Mouse (Mus musculus) intestine, embryonic 14.5 days (tissue): Measurements from ENCODE around the gene Rpl32. TPM values are rescaled to one million over a fixed set of nuclear protein-coding genes. Genes with fewer than 3 reads are reported as not detected.

Source experiments
- ATAC-seq: fragments of 200-750 bp; cut with Nextera tagmentation; replicated peaks from 2 replicates; pipeline ENCODE4 v1.8.0; 2017; ENCODE audit warnings: low read depth, moderate number of reproducible peaks, moderate TSS enrichment, moderate library complexity; ENCODE audit not compliant: low FRiP score, low TSS enrichment
- DNase-seq: peaks from one replicate; pipeline ENCODE4 v3.0.0-alpha.2; 2018; ENCODE audit warnings: low spot score
- H3K27ac ChIP-seq: fragments of 300-500 bp; sonication (generic); 2 replicates; pipeline ENCODE4 v1.5.1; 2014; ENCODE audit warnings: low read depth, mild to moderate bottlenecking, control low read depth
- H3K27me3 ChIP-seq: fragments of 300-500 bp; sonication (generic); replicated peaks from 2 replicates; pipeline ENCODE4 v1.6.1; 2014; ENCODE audit warnings: low read length, control low read depth; ENCODE audit not compliant: control insufficient read depth, insufficient read depth
- H3K36me3 ChIP-seq: fragments of 300-500 bp; sonication (generic); 2 replicates; pipeline ENCODE4 v1.6.1; 2014; ENCODE audit warnings: low read length, control low read depth; ENCODE audit not compliant: control insufficient read depth, insufficient read depth
- H3K4me1 ChIP-seq: fragments of 300-500 bp; sonication (generic); replicated peaks from 2 replicates; pipeline ENCODE4 v1.6.1; 2014; ENCODE audit warnings: low read length, control low read depth, mixed read lengths; ENCODE audit not compliant: control insufficient read depth, insufficient read depth
- H3K4me2 ChIP-seq: fragments of 300-500 bp; sonication (generic); 2 replicates; pipeline ENCODE4 v1.6.1; 2014; ENCODE audit warnings: low read length
- H3K4me3 ChIP-seq: fragments of 300-500 bp; sonication (generic); 2 replicates; pipeline ENCODE4 v1.5.1; 2014; ENCODE audit warnings: low read depth, low read length, control low read depth, mixed read lengths
- H3K9ac ChIP-seq: fragments of 300-500 bp; sonication (generic); 2 replicates; pipeline ENCODE4 v1.6.1; 2014; ENCODE audit warnings: mild to moderate bottlenecking, low read length
- H3K9me3 ChIP-seq: fragments of 300-500 bp; sonication (generic); 2 replicates; pipeline ENCODE4 v1.6.1; 2016; ENCODE audit warnings: low read length, control low read depth; ENCODE audit not compliant: control insufficient read depth
- WGBS: fragments of 180-500 bp; shearing (Covaris S2); extraction: QIAGEN DNeasy Blood & Tissue Kit; methylation state at CpG from one replicate; pipeline ENCODE4 v1.1.7; 2014; 5-methylcytosine and 5-hydroxymethylcytosine counted together
- polyA plus RNA-seq: library from polyadenylated mRNA; unstranded; fragments of >200 nt; fragmentation: Nextera tagmentation; extraction: Ambion mirVana; gene quantifications from 2 replicates; pipeline ENCODE4 v1.2.1, GENCODE M21; 2014

Rpl32 gene
- 2,668 and 2,809 TPM in 2 replicates for polyA plus RNA-seq

- ATAC-seq, result peak; percentile 81
- Histone ChIP-seq H3K4me1 (peaks cover 17% of the 10 kb centered on the region), H3K9me3 (no peaks in the 10 kb centered on the region), H3K36me3 (peaks cover 40% of the 10 kb centered on the region), H3K27ac (peak within 1 kb of the TSS; percentile 97), H3K4me3 (peak within 1 kb of the TSS; percentile 100), H3K9ac (peak within 1 kb of the TSS; percentile 100), H3K27me3 (no peaks in the 10 kb centered on the region), H3K4me2 (peak within 1 kb of the TSS; percentile 98)
- peak; percentile 95 for DNase-seq
- under 1% methylated on average over 47 of the region's 47 CpGs for WGBS
Observed at GRCm38 (mm10) chr6:115808488-115809231, at the start of gene Rpl32. Rpl32 (minus strand) TSS chr6:115808747.

GRCm38 (mm10) chr6:115856361-115856745 lies 47.8 kb upstream of the Rpl32 start:
- peak; percentile 58 for DNase-seq
- WGBS, result 48% methylated on average over 4 of the region's 4 CpGs

GRCm38 (mm10) chr6:115855733-115856360 lies 47.3 kb upstream of the Rpl32 start:
- H3K27me3 ChIP-seq, result no peaks in the 10 kb centered on the region
- no peak overlapping the region for H3K4me3 ChIP-seq
- 79% methylated on average over 3 of the region's 3 CpGs for WGBS
- peak overlapping the region; percentile 69 for H3K27ac ChIP-seq
- H3K4me1 ChIP-seq, result peaks cover 33% of the 10 kb centered on the region
- H3K4me2 ChIP-seq, result no peak overlapping the region
- H3K36me3 ChIP-seq, result 0 out of 2 replicates have a peak, but pooled peaks cover 3% of the 10 kb centered on the region
- no peak overlapping the region for H3K9ac ChIP-seq
- DNase-seq, result no peak
- no peaks in the 10 kb centered on the region for H3K9me3 ChIP-seq
- ATAC-seq, result no peak

More at GRCm38 (mm10) chr6:115856361-115856745, 47.8 kb upstream of the Rpl32 start:
- Histone ChIP-seq H3K9ac (no peak overlapping the region), H3K36me3 (no peaks in the 10 kb centered on the region), H3K27ac (peak overlapping the region; percentile 69), H3K9me3 (no peaks in the 10 kb centered on the region), H3K4me2 (no peak overlapping the region), H3K27me3 (no peaks in the 10 kb centered on the region), H3K4me3 (no peak overlapping the region), H3K4me1 (peaks cover 33% of the 10 kb centered on the region)
- ATAC-seq, result no peak

DNA sequence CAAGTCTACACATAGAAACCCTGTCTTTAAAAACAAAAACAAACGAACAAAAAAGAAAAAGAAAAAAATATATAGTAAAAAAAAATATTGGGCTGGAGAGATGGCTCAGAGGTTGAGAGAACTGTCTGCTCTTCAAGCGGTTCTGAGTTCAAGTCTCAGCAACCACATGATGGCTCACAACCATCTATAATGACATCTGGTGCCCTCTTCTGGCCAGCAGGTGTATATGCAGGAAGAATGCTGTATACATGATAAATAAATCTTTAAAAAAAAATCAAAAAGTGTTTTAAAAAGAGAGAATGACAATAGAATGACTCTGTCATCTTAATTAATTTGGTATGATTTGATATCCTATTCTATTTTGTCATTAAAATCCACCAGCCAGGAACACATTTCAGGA lies 45.9 kb upstream of the Rpl32 start:
- no peak for ATAC-seq
- H3K4me2 ChIP-seq, result no peak overlapping the region
- 73% methylated on average over 2 of the region's 2 CpGs for WGBS
- no peaks in the 10 kb centered on the region for H3K9me3 ChIP-seq
- H3K27me3 ChIP-seq, result no peaks in the 10 kb centered on the region
- peaks cover 14% of the 10 kb centered on the region for H3K36me3 ChIP-seq
- peaks cover 25% of the 10 kb centered on the region for H3K4me1 ChIP-seq
- H3K4me3 ChIP-seq, result no peak overlapping the region
- no peak overlapping the region for H3K27ac ChIP-seq
- no peak for DNase-seq
- no peak overlapping the region for H3K9ac ChIP-seq

- Histone ChIP-seq H3K4me1 (peaks cover 20% of the 10 kb centered on the region), H3K27me3 (no peaks in the 10 kb centered on the region), H3K4me3 (peak overlapping the region; percentile 62), H3K4me2 (peak overlapping the region; percentile 63), H3K9ac (peak overlapping the region; percentile 61), H3K27ac (peak overlapping the region; percentile 90), H3K36me3 (peaks cover 19% of the 10 kb centered on the region), H3K9me3 (no peaks in the 10 kb centered on the region)
- DNase-seq (peak; percentile 60), ATAC-seq (no peak)
- 39% methylated on average over 7 of the region's 7 CpGs for WGBS
Observed at GRCm38 (mm10) chr6:115853985-115854384, 45.4 kb upstream of the Rpl32 start.

DNA sequence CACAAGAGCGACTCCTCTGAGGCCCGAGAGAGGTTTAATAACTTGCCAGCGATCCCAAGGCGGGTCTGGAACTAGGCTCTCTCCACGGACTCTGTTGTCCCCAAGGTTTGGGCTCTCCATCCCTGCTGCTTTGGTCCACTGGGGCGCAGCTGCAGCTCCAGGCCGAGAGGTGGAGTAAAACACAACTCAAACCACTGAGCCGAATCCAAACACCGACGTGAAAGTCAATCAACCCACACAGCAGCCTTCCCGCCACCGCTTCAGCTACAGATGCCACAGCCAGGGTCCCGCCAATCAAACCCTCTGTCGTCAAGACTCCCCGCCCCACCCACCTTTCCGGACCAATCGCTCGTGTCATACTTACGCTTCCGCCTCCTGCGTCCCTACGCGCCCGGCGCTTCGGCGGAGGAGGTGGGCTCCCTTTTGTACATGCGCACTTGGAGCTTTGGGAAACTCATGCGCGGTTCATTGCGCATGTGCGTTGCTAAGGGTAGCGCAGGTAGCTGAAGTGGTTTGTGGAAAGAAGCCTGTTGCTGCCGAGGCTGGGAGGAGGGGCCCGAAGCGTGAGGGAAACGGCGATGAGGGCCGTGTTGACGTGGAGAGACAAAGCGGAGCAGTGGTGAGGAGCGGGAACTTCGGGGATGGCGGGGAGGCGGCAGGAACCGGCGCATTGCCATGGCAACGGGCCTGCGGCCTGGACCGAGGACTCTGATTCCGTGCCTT lies 44.7 kb upstream of the Rpl32 start, which contains the start of the genes Mbd4 and Ift122:
Gene Mbd4 (minus strand): TSS at position 281 of the 723 bp plus-strand sequence.
Gene Ift122 (plus strand): TSS at position 380 of the 723 bp plus-strand sequence.
- Histone ChIP-seq H3K4me2 (peak within 1 kb of the TSS; percentile 87), H3K4me3 (peak within 1 kb of the TSS; percentile 62), H3K9me3 (no peaks in the 10 kb centered on the region), H3K27ac (peak within 1 kb of the TSS; percentile 90), H3K9ac (peak within 1 kb of the TSS; percentile 61), H3K4me1 (peaks cover 18% of the 10 kb centered on the region), H3K27me3 (no peaks in the 10 kb centered on the region), H3K36me3 (peaks cover 26% of the 10 kb centered on the region)
- ATAC-seq (peak; percentile 97), DNase-seq (peak; percentile 95)
- under 1% methylated on average over 51 of the region's 51 CpGs for WGBS

DNA sequence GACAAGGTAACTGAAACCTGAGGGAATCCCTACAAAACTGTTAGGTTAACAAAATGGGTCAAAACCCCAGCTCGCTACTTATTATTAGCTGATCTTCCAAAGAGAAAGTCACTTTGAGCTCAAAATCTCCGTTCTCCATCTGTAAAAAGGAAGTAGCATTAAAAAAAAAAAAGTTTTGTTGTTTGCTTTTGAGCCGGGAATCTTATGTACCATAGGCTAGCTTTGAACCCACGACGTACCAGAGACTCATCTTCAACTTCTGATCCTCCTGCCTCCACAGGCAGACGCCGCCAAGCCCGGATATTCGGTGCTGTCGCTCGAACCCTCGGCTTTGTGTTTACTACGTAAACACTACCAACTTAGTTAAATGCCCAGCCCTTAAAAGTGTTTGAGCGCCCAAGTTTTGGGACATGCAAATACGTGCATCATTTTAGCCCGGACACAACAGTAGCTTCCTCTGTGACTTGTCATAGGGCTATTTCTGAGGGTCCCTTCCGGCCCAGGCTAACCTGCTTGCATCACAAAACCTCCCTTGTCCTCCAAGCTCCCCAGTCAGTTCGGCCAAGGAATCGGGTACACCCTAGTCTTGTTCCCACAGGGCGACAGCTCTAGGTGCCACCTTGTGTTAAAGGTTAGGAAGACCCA lies 44.0 kb upstream of the Rpl32 start:
- H3K9me3 ChIP-seq, result no peaks in the 10 kb centered on the region
- no peak for DNase-seq
- peak overlapping the region; percentile 62 for H3K4me3 ChIP-seq
- H3K27ac ChIP-seq, result peak overlapping the region; percentile 89
- peaks cover 29% of the 10 kb centered on the region for H3K36me3 ChIP-seq
- peaks cover 18% of the 10 kb centered on the region for H3K4me1 ChIP-seq
- 5% methylated on average over 20 of the region's 20 CpGs for WGBS
- H3K4me2 ChIP-seq, result peak overlapping the region; percentile 87
- no peak for ATAC-seq
- no peaks in the 10 kb centered on the region for H3K27me3 ChIP-seq
- H3K9ac ChIP-seq, result peak overlapping the region; percentile 57
